Mouse (Mus musculus) heart, postnatal 36 days (tissue): Measurements from ENCODE around the gene Traf7. TPM values are rescaled to one million over a fixed set of nuclear protein-coding genes. Genes with fewer than 3 reads are reported as not detected.
A peak's percentile ranks its signal among the peaks of the same experiment; 100 is the strongest.

Source experiments
- DNase-seq, 2 experiments: peaks; one replicate each; pipeline ENCODE4 v3.0.0; 2021 to 2022
- intact Hi-C: fragments of 180-260 bp; cut with DNase I; formaldehyde crosslinking; loops from one replicate; pipeline ENCODE4 v1.15.1; 2025
- total RNA-seq, 2 experiments: library from RNA; stranded (reverse); gene quantifications; 2 replicates each; pipeline ENCODE4 v1.2.3; 2021

Gene Traf7
- total RNA-seq, 2 experiments from 2014 or later, result 45.7 to 51.6 TPM

- intact Hi-C loops, result no loop called here
- no peak for DNase-seq
Observed at GRCm38 (mm10) chr17:24546234-24546633, 18.5 kb upstream of the Traf7 start.

DNA sequence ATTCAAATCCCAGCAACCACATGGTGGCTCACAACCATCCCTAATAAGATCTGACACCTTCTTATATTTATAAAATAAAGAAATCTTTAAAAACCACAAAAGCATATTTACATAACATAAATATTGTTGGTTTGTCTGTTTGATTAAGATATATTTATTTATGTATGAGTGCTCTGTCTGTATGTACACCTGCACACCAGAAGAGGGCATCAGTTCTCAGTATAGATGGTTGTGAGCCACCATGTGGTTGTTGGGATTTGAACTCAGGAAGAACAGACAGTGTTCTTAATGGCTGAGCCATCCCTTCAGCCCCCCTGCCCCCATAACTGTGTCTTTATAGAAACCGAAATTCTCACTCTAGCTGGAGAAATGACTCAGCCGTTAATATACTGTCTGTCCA is 17.5 kb upstream of the Traf7 start:
- intact Hi-C loops, result no loop called here
- DNase-seq, result no peak

GRCm38 (mm10) chr17:24544613-24545012 is 16.9 kb upstream of the Traf7 start:
- DNase-seq, result no peak
- intact Hi-C loops, result no loop called here

- DNase-seq, result peak in 1 of 2 experiments; percentile 48
- intact Hi-C loops, result loop anchor here (1.0 kb wide), 2 partner anchors 88 to 114 kb away; no protein-coding TSS in a partner anchor
Observed at GRCm38 (mm10) chr17:24540375-24540774, 12.6 kb upstream of the Traf7 start.

DNA sequence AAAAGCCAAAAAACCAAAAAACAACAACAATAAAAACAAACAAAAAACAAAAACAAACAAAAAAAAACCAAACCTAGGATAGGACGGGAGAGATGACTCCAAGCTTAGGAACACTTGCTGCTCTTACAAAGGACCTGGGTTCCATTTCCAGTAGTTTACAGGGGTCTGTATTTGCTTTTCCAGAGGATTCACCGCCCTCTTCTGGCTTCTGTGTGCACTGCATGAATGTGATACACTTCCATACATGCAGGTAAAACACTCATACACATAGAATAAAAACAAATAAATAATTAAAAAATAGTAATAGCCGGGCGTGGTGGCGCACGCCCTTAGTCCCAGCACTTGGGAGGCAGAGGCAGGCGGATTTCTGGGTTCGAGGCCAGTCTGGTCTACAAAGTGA is 11.2 kb upstream of the Traf7 start:
- intact Hi-C loops, result loop anchor here (2.0 to 5.0 kb wide), 2 partner anchors 44 to 168 kb away; partner anchors contain the start of gene Tbl3

DNA sequence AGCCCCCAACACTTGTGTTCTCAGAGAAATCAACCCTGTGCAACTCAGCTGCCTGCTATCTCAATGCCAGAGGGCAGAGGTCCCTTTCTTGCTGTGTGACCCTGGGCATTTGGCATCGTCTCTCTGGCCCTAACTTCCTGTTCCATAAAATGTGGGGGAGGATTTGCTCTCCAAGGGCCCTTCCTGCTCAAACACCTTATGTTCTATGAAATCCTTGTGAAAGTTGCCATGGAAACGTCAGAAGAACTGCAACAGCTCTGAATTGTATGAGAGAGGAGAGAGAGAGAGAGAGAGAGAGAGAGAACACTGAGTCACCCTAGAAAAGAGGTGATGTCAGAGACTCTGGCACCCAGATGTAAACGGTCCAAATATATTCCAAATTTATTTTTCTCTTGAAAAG is 9.8 kb upstream of the Traf7 start:
- no peak for DNase-seq
- intact Hi-C loops, result loop anchor here (5.0 kb wide), 1 partner anchor 170 kb away; the partner anchor contains the start of gene Tbl3

More for the DNA sequence above, 11.2 kb upstream of the Traf7 start:
- DNase-seq, result peak; percentile 52 to 71

GRCm38 (mm10) chr17:24535300-24535699 is 7.6 kb upstream of the Traf7 start:
- intact Hi-C loops, result loop anchor here (5.0 kb wide), 1 partner anchor 172 kb away; the partner anchor contains the start of gene Tbl3
- DNase-seq, result no peak

- intact Hi-C loops, result no loop called here
- DNase-seq, result no peak
Observed at GRCm38 (mm10) chr17:24534160-24534718, 6.5 kb upstream of the Traf7 start, which contains the start of gene Rab26. Rab26 (minus strand) TSS chr17:24534210.

- intact Hi-C loops, result no loop called here
- peak; percentile 74 to 75 for DNase-seq
Observed at GRCm38 (mm10) chr17:24533099-24533992, 5.6 kb upstream of the Traf7 start.

DNA sequence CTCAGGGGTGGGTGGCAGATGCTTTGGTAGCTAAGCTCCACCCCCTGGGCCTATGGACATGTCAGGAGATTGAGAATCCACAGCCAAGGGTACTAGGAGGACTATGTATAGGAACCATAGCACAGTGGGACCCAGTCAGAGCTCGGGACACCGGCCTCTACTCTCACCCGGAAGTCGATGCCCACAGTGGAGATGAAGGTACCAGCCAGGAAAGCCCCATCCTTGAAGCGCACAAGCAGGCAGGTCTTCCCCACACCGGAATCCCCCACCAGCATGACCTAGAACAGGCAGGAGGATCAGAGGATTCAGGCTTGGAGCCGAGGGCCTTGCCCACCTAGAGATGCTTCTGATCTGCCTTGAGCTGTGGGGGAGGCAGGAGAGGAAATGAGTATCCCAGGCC is 4.3 kb upstream of the Traf7 start:
- intact Hi-C loops, result no loop called here
- no peak for DNase-seq

GRCm38 (mm10) chr17:24531064-24531463 is 3.3 kb upstream of the Traf7 start:
- no peak for DNase-seq
- intact Hi-C loops, result no loop called here

DNA sequence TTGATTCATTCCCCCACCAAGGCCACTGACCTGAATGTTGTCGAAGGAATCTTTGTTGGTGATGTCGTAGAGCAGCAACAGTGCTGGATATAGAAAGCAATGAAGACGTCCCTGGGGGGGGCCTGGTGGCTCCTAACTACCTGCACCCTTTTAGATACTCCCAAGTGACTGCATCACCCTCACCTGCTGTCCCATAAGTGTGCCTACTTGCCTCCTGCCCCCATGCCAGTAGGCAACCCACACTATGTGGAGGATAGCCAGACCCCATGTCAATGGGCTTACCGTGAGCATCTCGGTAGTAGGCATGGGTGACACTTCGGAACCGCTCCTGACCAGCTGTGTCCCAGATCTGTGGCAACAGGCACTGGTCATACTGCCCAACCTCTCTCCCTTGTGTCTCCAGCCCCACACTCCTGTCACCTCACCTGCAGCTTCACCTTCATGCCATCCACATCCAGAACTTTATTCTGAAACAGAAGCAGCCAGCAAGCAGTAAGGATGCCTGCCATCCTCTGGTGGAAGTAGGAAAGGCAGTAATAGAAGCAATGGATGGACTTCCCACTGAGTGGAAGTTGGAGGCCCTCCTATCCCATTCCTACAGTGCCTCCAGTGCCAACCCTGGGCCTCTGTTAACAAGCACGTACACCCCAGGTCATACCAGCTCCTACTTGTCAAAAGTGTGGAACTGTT is 2.8 kb upstream of the Traf7 start:
- intact Hi-C loops, result no loop called here

DNA sequence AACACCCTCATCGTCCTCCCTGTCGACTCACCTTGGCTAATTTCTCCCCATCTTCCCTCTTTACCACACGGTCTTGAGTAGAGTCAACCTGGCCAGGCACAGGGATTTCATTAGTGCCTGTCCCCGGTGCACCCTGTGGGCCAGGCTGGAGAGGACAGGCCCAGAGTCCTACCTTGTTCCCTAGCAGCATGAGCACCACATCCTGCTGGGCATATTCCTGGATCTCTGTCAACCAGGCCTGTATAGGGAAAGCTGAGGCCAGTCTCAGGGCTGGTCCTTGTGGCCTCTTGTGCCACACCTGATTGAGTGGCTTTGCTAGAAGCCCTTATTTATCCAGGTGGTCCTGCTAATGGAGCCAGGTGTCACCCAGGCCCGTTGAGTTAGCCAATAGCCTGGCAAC is 2.1 kb upstream of the Traf7 start:
- DNase-seq, result no peak
- intact Hi-C loops, result no loop called here

More for the DNA sequence above, 2.8 kb upstream of the Traf7 start:
- no peak for DNase-seq

DNA sequence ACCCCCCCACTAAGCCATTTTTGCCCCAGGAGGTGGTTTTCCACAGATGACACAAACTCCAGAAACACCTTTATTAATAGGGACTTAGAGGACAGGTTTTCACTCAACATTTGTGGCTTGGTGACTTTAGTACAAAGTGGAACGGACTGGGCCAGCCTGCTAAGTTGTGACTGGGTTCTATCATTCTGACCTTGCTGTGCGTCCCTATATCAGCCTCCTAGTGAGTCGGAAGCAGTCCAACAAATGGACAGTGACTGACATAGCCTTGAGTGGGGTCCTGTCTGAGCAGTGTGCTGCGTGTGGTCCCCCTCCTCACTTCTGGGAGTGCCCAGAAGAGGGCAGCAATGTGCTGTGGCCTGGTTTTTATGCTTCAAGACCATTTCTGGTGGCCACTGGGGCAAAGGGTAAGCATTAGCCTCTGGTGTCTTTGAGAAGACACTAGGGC is 1.3 kb upstream of the Traf7 start:
- DNase-seq, result peak; percentile 49 to 65
- intact Hi-C loops, result no loop called here

GRCm38 (mm10) chr17:24528560-24528918 is 801 bp upstream of the Traf7 start:
- intact Hi-C loops, result no loop called here
- no peak for DNase-seq

- DNase-seq, result no peak
- intact Hi-C loops, result no loop called here
Observed at GRCm38 (mm10) chr17:24527315-24527714, 423 bp downstream of the Traf7 start.

DNA sequence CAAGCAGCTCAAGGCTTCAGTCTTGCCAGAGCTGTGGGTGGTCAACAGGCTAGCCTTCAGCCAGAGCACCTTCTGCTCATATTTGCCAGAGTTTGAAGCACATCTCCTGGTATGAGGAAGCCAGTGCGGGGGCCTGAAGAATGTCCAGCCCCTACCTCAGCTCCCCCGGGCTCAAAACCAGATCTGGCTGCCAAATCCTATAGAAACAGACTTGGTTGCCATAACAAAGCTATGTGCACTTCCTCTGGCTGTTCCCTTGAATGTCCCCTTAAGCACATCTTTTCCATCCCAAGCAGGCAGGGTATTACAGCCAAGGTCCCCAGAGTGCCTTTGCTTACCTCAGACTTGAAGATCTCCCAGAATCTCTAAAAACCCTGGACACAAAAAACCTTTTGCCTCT is 3.0 kb downstream of the Traf7 start:
- intact Hi-C loops, result no loop called here

GRCm38 (mm10) chr17:24520450-24520849 is 7.3 kb downstream of the Traf7 start:
- intact Hi-C loops, result no loop called here

More for the DNA sequence above, 3.0 kb downstream of the Traf7 start:
- no peak for DNase-seq

GRCm38 (mm10) chr17:24514270-24515257 is 13.2 kb downstream of the Traf7 start:
- intact Hi-C loops, result no loop called here
- peak in 1 of 2 experiments; percentile 15 for DNase-seq

More at GRCm38 (mm10) chr17:24520450-24520849, 7.3 kb downstream of the Traf7 start:
- no peak for DNase-seq

- intact Hi-C loops, result loop anchor here (2.0 kb wide), 1 partner anchor 19 kb away; no protein-coding TSS in a partner anchor
- peak; percentile 53 to 63 for DNase-seq
Observed at GRCm38 (mm10) chr17:24513609-24514008, 14.1 kb downstream of the Traf7 start.
